Comparison of ENCODE assay signal across 8 mouse cellular contexts in genomic region chr10:40302140-40302985, GRCm38 (mm10). TPM values are rescaled to one million over a fixed set of nuclear protein-coding genes. Genes with fewer than 3 reads are reported as not detected.
A peak's percentile ranks its signal among the peaks of the same experiment; 100 is the strongest.
DNase-seq lines count a peak whose midpoint lies in the region; ATAC-seq lines count a peak whose summit lies in the region.

TSS of gene Amd1 (minus strand) at chr10:40302186.

- no peaks in the 10 kb centered on the region for H3K36me3 ChIP-seq in heart, embryonic 13.5 days
- peaks cover 22% of the 10 kb centered on the region for H3K36me3 ChIP-seq in liver, embryonic 12.5 days
- no peaks in the 10 kb centered on the region for H3K36me3 ChIP-seq in stomach, embryonic 15.5 days

- WGBS in heart, embryonic 13.5 days = under 1% methylated on average over 55 of the region's 55 CpGs
- WGBS in liver, embryonic 12.5 days (ENCODE audit: insufficient replicate concordance) = under 1% methylated on average over 55 of the region's 55 CpGs
- WGBS in stomach, embryonic 15.5 days = under 1% methylated on average over 55 of the region's 55 CpGs

- peak within 1 kb of the TSS; percentile 35 for H3K27ac ChIP-seq in brown adipose tissue, adult 24 weeks (replicated peaks; ENCODE audit: low read depth, low read length)
- H3K27ac ChIP-seq in heart, embryonic 13.5 days (replicated peaks) = peak within 1 kb of the TSS; percentile 99
- H3K27ac ChIP-seq in liver, embryonic 12.5 days = peak within 1 kb of the TSS; percentile 96
- peak within 1 kb of the TSS; percentile 99 for H3K27ac ChIP-seq in stomach, embryonic 15.5 days

- DNase-seq in CD4-positive, CD25-positive, alpha-beta regulatory T cell, adult 2 months (ENCODE audit: low read depth, low spot score) = peak; percentile 99
- peak; percentile 72 for DNase-seq in fat pad, adult 2 months (ENCODE audit: extremely low read depth, low read depth, low spot score)
- DNase-seq in kidney, postnatal 10 days = peak; percentile 100
- peak; percentile 99 for DNase-seq in natural killer cell, adult 2 months (ENCODE audit: low spot score in 2 of 2)

- peak within 1 kb of the TSS; percentile 79 for H3K4me3 ChIP-seq in brown adipose tissue, adult 24 weeks (ENCODE audit: insufficient read depth, low read depth, low read length)
- H3K4me3 ChIP-seq in heart, embryonic 13.5 days = peak within 1 kb of the TSS; percentile 71
- peak within 1 kb of the TSS; percentile 91 for H3K4me3 ChIP-seq in liver, embryonic 12.5 days
- H3K4me3 ChIP-seq in stomach, embryonic 15.5 days (replicated peaks) = peak within 1 kb of the TSS; percentile 97

- H3K4me1 ChIP-seq in brown adipose tissue, adult 24 weeks (ENCODE audit: control insufficient read depth, insufficient read depth, insufficient read length, low read length) = no peaks in the 10 kb centered on the region
- H3K4me1 ChIP-seq in heart, embryonic 13.5 days = peaks cover 31% of the 10 kb centered on the region
- peaks cover 34% of the 10 kb centered on the region for H3K4me1 ChIP-seq in liver, embryonic 12.5 days
- H3K4me1 ChIP-seq in stomach, embryonic 15.5 days = peaks cover 22% of the 10 kb centered on the region

- peak within 1 kb of the TSS; percentile 83 for H3K4me2 ChIP-seq in heart, embryonic 13.5 days
- H3K4me2 ChIP-seq in liver, embryonic 12.5 days = peak within 1 kb of the TSS; percentile 93
- peak within 1 kb of the TSS; percentile 75 for H3K4me2 ChIP-seq in stomach, embryonic 15.5 days

- no peaks in the 10 kb centered on the region for H3K27me3 ChIP-seq in heart, embryonic 13.5 days (replicated peaks)
- H3K27me3 ChIP-seq in liver, embryonic 12.5 days (replicated peaks) = no peaks in the 10 kb centered on the region
- H3K27me3 ChIP-seq in stomach, embryonic 15.5 days (replicated peaks) = no peaks in the 10 kb centered on the region

- H3K9me3 ChIP-seq in heart, embryonic 13.5 days = peaks cover 8% of the 10 kb centered on the region; the same call in 1 of the 2 replicates
- peaks cover 11% of the 10 kb centered on the region for H3K9me3 ChIP-seq in liver, embryonic 12.5 days (replicated peaks)
- no peaks in the 10 kb centered on the region for H3K9me3 ChIP-seq in stomach, embryonic 15.5 days

- ATAC-seq in heart, embryonic 13.5 days (ENCODE audit: extremely low read depth, insufficient number of reproducible peaks, low FRiP score, low TSS enrichment) = peak; percentile 91
- peak; percentile 91 for ATAC-seq in liver, embryonic 12.5 days
- ATAC-seq in stomach, embryonic 15.5 days (ENCODE audit: insufficient read depth, low FRiP score, low read depth) = peak; percentile 97

- peak within 1 kb of the TSS; percentile 94 for H3K9ac ChIP-seq in heart, embryonic 13.5 days
- H3K9ac ChIP-seq in liver, embryonic 12.5 days = peak within 1 kb of the TSS; percentile 99
- peak within 1 kb of the TSS; percentile 95 for H3K9ac ChIP-seq in stomach, embryonic 15.5 days

RNA-seq across cellular contexts. Expression of gene Amd1, which starts in this region (rescaled TPM):
- polyA plus RNA-seq in brown adipose tissue, adult 24 weeks (2012; ENCODE audit: insufficient read depth, insufficient read length, missing spikeins) = 25.7 and 31.6 TPM in 2 replicates
- 37.9 and 40.5 TPM in 2 replicates for polyA plus RNA-seq in heart, embryonic 13.5 days (2015; fragmentation: Nextera tagmentation; extraction: Ambion mirVana)
- 82.8 and 90.3 TPM in 2 replicates for polyA plus RNA-seq in liver, embryonic 12.5 days (2016; fragmentation: Nextera tagmentation; extraction: Ambion mirVana)
- polyA plus RNA-seq in stomach, embryonic 15.5 days (2015; fragmentation: Nextera tagmentation; extraction: Ambion mirVana) = 60.3 and 69.1 TPM in 2 replicates

Comparison
In these comparisons a context has a peak if more than half of its experiments do, and no peak if none do; other contexts are left out.
1. Peak in every context shown above with its lines: DNase-seq, ATAC-seq, H3K4me3 ChIP-seq and H3K27ac ChIP-seq.
2. H3K27ac ChIP-seq: peak in every context shown above with its lines; median percentile 99 in heart, embryonic 13.5 days; 99 in stomach, embryonic 15.5 days; 96 in liver, embryonic 12.5 days; 35 in brown adipose tissue, adult 24 weeks.